Mouse (Mus musculus): ENCODE data around the gene Gm20388. TPM values are rescaled to one million over a fixed set of nuclear protein-coding genes. Genes with fewer than 3 reads are reported as not detected.
"Not testable (repeated sequence)": the region's sequence is repeated elsewhere in the genome, so short reads cannot be mapped to it uniquely, and the experiment has no call there.

Gm20388 gene
- polyA plus RNA-seq, 1 experiment, result not detected

GRCm38 (mm10) chr8:120715200-120715599 lies 804.6 kb downstream of the Gm20388 start:
- Histone ChIP-seq H3K27ac (ENCODE audit: insufficient read depth, low read depth, low read length) (no peak overlapping the region), H3K4me1 (ENCODE audit: control insufficient read depth, insufficient read depth, low read length) (no peaks in the 10 kb centered on the region), H3K4me3 (ENCODE audit: insufficient read depth, low read depth, low read length) (no peak overlapping the region)
- WGBS, result 84% methylated on average over 6 of the region's 6 CpGs
- no peak for TF ChIP-seq POLR2A (IDR thresholded peaks at IDR 0.05; ENCODE audit: insufficient read depth, low read depth, low read length)
- TF ChIP-seq CTCF (IDR thresholded peaks at IDR 0.05; ENCODE audit: insufficient read depth, low read depth, low read length), result no peak

- Histone ChIP-seq H3K4me3 (ENCODE audit: insufficient read depth, low read depth, low read length) (no peak overlapping the region), H3K27ac (ENCODE audit: insufficient read depth, low read depth, low read length) (no peak overlapping the region), H3K4me1 (ENCODE audit: control insufficient read depth, insufficient read depth, low read length) (no peaks in the 10 kb centered on the region)
- no peak for TF ChIP-seq POLR2A (IDR thresholded peaks at IDR 0.05; ENCODE audit: insufficient read depth, low read depth, low read length)
- TF ChIP-seq CTCF (IDR thresholded peaks at IDR 0.05; ENCODE audit: insufficient read depth, low read depth, low read length), result no peak
- WGBS, result 85% methylated on average over 15 of the region's 15 CpGs
Measured at GRCm38 (mm10) chr8:120715996-120716680, 805.5 kb downstream of the Gm20388 start.

GRCm38 (mm10) chr8:120719586-120720236 lies 809.1 kb downstream of the Gm20388 start:
- no peak for TF ChIP-seq CTCF (IDR thresholded peaks at IDR 0.05; ENCODE audit: insufficient read depth, low read depth, low read length)
- TF ChIP-seq POLR2A (IDR thresholded peaks at IDR 0.05; ENCODE audit: insufficient read depth, low read depth, low read length), result no peak
- WGBS, result 77% methylated on average over 19 of the region's 19 CpGs

GRCm38 (mm10) chr8:120723025-120723424 lies 812.4 kb downstream of the Gm20388 start:
- no peak overlapping the region for H3K27ac ChIP-seq (ENCODE audit: insufficient read depth, low read depth, low read length)

More at GRCm38 (mm10) chr8:120719586-120720236, 809.1 kb downstream of the Gm20388 start:
- no peak overlapping the region for H3K4me3 ChIP-seq (ENCODE audit: insufficient read depth, low read depth, low read length)
- H3K4me1 ChIP-seq (ENCODE audit: control insufficient read depth, insufficient read depth, low read length), result no peaks in the 10 kb centered on the region
- H3K27ac ChIP-seq (ENCODE audit: insufficient read depth, low read depth, low read length), result no peak overlapping the region

GRCm38 (mm10) chr8:120724096-120724495 lies 813.5 kb downstream of the Gm20388 start:
- not testable (repeated sequence) for H3K4me1 ChIP-seq (ENCODE audit: control insufficient read depth, insufficient read depth, low read length); H3K4me3 ChIP-seq (ENCODE audit: insufficient read depth, low read depth, low read length); H3K27ac ChIP-seq (ENCODE audit: insufficient read depth, low read depth, low read length)
- WGBS, result 89% methylated on average over 4 of the region's 4 CpGs

More at GRCm38 (mm10) chr8:120723025-120723424, 812.4 kb downstream of the Gm20388 start:
- 65% methylated on average over 6 of the region's 6 CpGs for WGBS
- TF ChIP-seq POLR2A (IDR thresholded peaks at IDR 0.05; ENCODE audit: insufficient read depth, low read depth, low read length) (no peak), CTCF (IDR thresholded peaks at IDR 0.05; ENCODE audit: insufficient read depth, low read depth, low read length) (peak; percentile 49; the same call in 1 of the 2 replicates)
- Histone ChIP-seq H3K4me3 (ENCODE audit: insufficient read depth, low read depth, low read length) (no peak overlapping the region), H3K4me1 (ENCODE audit: control insufficient read depth, insufficient read depth, low read length) (no peaks in the 10 kb centered on the region)

- WGBS, result 81% methylated on average over 17 of the region's 17 CpGs
- H3K4me3 ChIP-seq (ENCODE audit: insufficient read depth, low read depth, low read length), result no peak overlapping the region
- no peak for TF ChIP-seq POLR2A (IDR thresholded peaks at IDR 0.05; ENCODE audit: insufficient read depth, low read depth, low read length)
- no peak for TF ChIP-seq CTCF (IDR thresholded peaks at IDR 0.05; ENCODE audit: insufficient read depth, low read depth, low read length)
- H3K27ac ChIP-seq (ENCODE audit: insufficient read depth, low read depth, low read length), result no peak overlapping the region
- H3K4me1 ChIP-seq (ENCODE audit: control insufficient read depth, insufficient read depth, low read length), result no peaks in the 10 kb centered on the region
Measured at GRCm38 (mm10) chr8:120724816-120725575, 814.4 kb downstream of the Gm20388 start.

GRCm38 (mm10) chr8:120725576-120725950 lies 814.9 kb downstream of the Gm20388 start:
- no peak overlapping the region for H3K27ac ChIP-seq (ENCODE audit: insufficient read depth, low read depth, low read length)
- TF ChIP-seq CTCF (IDR thresholded peaks at IDR 0.05; ENCODE audit: insufficient read depth, low read depth, low read length), result no peak
- TF ChIP-seq POLR2A (IDR thresholded peaks at IDR 0.05; ENCODE audit: insufficient read depth, low read depth, low read length), result no peak
- H3K4me3 ChIP-seq (ENCODE audit: insufficient read depth, low read depth, low read length), result no peak overlapping the region
- 90% methylated on average over 5 of the region's 5 CpGs for WGBS
- H3K4me1 ChIP-seq (ENCODE audit: control insufficient read depth, insufficient read depth, low read length), result no peaks in the 10 kb centered on the region

GRCm38 (mm10) chr8:120726051-120726450 lies 815.4 kb downstream of the Gm20388 start:
- no peak overlapping the region for H3K27ac ChIP-seq (ENCODE audit: insufficient read depth, low read depth, low read length)
- WGBS, result 78% methylated on average over 5 of the region's 5 CpGs
- no peaks in the 10 kb centered on the region for H3K4me1 ChIP-seq (ENCODE audit: control insufficient read depth, insufficient read depth, low read length)
- no peak for TF ChIP-seq POLR2A (IDR thresholded peaks at IDR 0.05; ENCODE audit: insufficient read depth, low read depth, low read length)
- no peak for TF ChIP-seq CTCF (IDR thresholded peaks at IDR 0.05; ENCODE audit: insufficient read depth, low read depth, low read length)
- no peak overlapping the region for H3K4me3 ChIP-seq (ENCODE audit: insufficient read depth, low read depth, low read length)

All from olfactory bulb, adult 2 months (tissue).